Mouse (Mus musculus) forelimb bud, embryonic 11.5 days (tissue): ENCODE measurements around the gene Smurf1.

Experiments used
- DNase-seq: peaks from one replicate; pipeline ENCODE4 v3.0.0-alpha.2; 2012; ENCODE audit warnings: low read depth, low spot score

Smurf1 gene

DNA sequence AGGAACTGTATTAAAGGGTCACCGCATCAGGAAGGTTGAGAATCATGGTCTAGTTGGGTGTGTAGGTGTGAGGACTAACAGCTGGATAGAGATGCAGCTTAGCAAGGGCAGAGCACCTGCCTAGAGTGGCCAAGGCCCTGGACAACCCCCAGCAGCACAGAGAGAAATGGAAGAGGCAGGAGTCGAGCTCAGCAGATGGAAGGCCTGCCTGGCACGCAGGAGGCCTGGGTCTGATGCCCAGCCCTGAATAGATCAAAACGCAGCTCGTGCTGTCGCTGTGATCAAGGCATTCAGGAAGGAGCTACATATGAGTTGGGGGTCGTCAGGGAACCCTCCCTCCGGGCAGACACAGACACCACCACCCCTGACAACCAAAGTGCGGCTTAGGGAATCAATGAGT is 7.4 kb downstream of the Smurf1 start:
- no peak for DNase-seq

DNA sequence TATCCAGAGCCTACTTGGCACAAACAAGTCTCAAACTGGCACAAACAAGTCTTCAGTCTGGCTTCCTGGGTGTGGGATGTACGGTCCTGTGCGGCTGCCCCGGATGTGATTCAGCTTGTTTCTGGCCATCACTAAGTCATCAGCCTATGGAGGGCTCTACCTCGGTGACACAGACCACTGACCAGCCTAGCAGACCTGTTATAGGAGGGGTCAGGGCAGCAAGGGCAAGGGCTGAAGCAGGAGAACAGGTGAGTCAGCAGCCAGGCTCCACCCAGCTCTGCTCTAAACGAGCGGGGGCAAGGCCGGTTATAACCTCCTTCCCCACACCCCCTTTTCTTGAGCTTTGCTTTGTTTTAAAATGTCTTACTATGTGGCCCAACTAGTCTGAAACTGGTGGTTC is 11.2 kb downstream of the Smurf1 start:
- DNase-seq: no peak

- no peak for DNase-seq
Observed at GRCm38 (mm10) chr5:144952592-144952991, 13.1 kb downstream of the Smurf1 start.

GRCm38 (mm10) chr5:144950428-144951051 is 15.1 kb downstream of the Smurf1 start:
- DNase-seq: no peak

GRCm38 (mm10) chr5:144949856-144950255 is 15.8 kb downstream of the Smurf1 start:
- no peak for DNase-seq

DNA sequence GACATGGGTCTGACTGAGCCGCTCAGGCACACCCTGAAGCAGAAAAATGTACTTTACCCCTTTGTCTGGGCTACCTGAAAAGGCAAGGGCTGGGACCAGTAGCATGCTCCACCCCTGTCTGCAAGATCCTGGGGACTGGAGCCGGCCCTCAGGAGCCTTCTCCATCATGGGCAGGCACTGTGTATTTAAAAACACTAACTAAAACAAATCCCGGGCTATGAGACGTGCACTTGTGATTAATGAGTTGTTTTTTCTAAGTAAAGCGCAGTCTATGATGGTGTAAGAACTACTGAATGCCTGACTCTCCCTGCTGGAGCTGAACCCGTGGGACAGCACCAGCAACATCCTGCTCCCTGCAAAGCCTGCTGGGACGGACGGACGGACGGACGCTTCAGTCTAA is 17.2 kb downstream of the Smurf1 start:
- no peak for DNase-seq

DNA sequence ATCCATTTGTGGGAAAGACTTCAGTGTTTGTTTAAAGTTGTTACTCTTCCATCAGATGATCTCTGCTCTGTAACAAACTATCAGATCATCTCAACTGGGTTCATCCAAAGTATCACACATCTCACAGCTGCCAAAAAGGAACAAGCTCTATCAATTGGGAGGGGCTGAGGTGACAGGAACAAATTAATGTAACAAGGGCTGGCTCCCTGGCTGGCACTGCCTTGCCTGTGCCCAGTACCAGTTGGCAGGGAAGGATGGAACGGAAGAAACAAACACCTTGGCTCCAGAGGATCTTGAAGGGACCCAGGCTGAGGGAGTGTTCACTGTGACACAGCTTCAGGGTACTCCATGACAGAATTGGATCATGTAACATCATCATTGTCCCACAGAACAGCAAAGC is 17.6 kb downstream of the Smurf1 start:
- no peak for DNase-seq

GRCm38 (mm10) chr5:144946032-144946431 is 19.6 kb downstream of the Smurf1 start:
- no peak for DNase-seq

DNA sequence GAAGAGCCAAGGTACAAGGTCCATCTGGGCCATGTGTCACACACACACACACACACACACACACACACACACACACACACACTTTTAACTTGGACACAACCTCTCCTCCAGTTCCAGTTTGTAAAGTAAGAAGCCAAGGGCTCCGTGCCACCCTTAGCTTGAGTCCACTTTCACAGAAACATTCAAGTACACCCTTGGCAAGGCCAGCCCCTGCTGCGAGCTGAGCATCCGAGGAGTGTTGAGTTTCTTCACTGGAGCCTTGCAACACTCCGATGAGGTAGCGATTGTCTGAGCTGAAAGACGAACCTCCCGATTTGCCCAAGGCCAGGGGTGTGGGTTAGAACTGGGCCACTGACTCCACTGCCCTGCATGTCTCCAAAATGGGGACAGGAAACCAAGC is 20.7 kb downstream of the Smurf1 start:
- no peak for DNase-seq

- no peak for DNase-seq
Observed at GRCm38 (mm10) chr5:144944370-144944769, 21.3 kb downstream of the Smurf1 start.

GRCm38 (mm10) chr5:144943346-144943745 is 22.3 kb downstream of the Smurf1 start:
- DNase-seq: no peak

DNA sequence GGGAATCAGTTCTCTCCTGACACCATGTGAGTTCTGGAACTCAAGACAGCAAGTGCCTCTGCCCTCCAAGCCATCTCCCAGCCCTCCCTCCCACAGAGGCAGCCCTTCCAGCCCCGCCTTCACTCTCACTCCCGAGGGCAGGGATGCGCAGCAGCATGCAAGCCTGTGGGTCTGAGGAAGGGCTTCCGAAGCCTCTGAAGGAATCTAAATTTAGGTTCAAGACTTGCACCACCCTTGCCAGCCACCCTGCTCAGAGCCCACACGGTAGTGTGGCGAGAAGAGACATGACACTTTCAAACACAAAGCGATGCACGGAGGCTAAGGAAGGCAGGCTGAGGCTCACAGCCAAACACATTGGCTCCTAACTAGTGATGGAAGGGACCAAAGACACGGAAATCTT is 23.2 kb downstream of the Smurf1 start:
- DNase-seq: no peak

DNA sequence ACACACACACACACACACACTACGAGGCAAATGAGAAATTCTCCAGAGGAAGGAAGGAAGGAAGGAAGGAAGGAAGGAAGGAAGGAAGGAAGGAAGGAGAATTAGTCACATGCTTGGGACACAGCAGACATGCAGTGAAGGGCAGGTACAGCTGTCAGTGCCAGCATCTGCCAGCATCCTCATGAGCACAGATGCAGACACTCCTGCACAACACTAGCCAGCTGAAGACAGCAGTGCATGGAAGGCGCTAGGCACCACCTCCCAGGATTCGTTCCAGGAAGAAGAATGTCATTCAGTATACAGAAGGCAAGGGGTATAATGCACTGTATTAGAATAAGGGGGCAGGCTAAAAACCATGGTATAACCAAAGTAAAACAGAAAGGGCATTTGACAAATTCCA is 24.7 kb downstream of the Smurf1 start:
- no peak for DNase-seq

DNA sequence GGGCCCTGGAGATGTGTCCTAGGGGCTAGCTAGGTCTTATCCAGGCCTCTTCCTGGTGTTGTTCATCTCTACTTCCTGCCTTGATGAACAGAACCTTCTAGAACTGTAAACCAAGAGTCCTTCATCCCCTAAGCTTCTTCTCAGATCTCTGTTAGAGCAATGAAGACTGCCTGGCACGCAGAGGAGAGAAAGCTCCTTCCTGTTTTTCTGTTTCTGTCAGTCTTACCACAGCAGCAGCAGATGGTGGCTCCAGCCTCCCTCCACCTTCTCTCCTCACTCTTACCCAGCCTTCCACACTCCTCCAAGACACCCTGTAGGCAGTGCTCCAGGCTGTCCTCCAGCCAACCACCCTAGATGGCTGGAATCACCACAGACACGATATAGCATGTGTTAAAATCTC is 28.3 kb downstream of the Smurf1 start:
- no peak for DNase-seq

DNA sequence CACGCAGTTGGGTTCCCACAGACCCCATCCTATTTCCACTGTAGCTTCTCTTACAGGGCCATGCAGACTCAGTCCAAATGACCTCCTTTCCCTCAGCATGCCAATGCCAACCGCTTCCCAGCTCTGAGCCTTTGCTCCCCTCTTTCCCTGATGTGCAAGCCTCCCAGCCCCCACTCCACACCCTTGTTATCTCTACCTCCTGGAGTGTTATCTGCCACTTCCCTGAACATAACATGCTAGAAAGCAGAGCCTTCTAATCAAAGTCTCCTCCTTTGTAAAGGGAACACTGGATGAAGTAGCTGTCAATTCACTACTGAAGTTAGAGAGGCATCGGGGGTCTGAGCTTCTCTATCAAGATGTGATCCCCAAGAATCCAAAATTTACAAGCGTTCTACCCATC is 32.2 kb downstream of the Smurf1 start:
- no peak for DNase-seq

- DNase-seq: no peak
Observed at GRCm38 (mm10) chr5:144931841-144932240, 33.8 kb downstream of the Smurf1 start.

- no peak for DNase-seq
Observed at GRCm38 (mm10) chr5:144928856-144929713, 36.6 kb downstream of the Smurf1 start.

- no peak for DNase-seq
Observed at GRCm38 (mm10) chr5:144926275-144926674, 39.4 kb downstream of the Smurf1 start.

GRCm38 (mm10) chr5:144923351-144923750 is 42.3 kb downstream of the Smurf1 start:
- no peak for DNase-seq

DNA sequence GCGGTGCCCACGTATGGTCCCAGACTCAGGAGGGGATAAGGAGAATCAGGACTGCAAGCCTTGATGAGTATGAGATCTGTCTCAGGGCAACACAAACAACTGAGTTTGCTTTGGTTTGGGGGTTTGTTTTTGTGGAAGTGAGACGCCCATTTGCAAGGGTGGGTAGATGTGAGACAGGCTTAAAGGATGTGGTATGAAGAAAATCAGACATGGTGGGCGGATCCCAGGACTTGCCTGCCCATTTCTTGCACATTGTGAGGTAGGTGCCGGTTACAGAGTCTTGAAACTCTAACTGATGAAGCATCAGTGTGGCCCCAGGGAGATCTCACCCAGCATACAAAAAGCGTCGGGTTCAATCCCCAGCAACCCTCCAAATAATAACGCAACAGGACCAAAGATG is 45.9 kb downstream of the Smurf1 start:
- DNase-seq: no peak

- DNase-seq: no peak
Observed at GRCm38 (mm10) chr5:144919194-144919593, 46.5 kb downstream of the Smurf1 start.

DNA sequence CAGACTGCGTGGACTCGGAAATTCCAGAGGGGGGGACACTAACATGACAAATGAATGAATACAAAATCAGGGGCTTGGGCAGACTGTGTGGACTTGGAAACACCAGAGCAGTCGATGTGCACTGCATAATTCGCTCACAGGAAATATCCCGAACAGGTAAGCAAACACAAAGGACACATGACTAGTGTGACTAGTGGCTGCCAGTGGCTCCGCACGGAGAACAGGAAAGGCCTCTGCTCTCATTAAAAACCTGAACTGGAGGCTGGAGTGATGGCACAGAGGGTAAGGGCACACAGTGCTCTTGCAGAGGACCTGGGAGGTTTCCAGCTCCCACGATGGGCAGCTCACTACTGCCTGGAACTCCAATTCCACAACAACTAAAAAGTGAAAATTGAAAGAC is 47.4 kb downstream of the Smurf1 start:
- no peak for DNase-seq

DNA sequence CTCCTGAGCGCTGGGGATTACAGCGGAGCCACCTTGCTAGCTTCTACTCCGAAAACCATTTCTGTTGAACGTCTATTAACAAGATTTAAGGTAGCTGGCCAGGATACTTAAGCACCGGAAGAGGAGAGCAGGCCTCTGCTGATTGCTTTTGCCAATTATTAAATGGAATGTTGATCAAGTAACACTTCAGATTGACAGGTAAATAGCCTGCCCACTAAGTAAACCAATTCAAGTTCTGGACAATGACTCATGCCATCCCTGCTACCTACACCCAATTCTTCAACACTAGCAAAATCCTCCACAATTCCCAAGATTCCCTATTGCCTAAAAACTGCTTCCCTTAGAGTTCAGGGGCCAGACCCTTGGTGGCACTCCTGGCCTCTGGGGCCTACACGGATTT is 48.5 kb downstream of the Smurf1 start:
- DNase-seq: no peak
